Mouse (Mus musculus) intestine, postnatal 0 days (tissue): ENCODE measurements around the gene Coro2b. TPM values are rescaled to one million over a fixed set of nuclear protein-coding genes. Genes with fewer than 3 reads are reported as not detected.

Source experiments
- ATAC-seq: fragments of 200-750 bp; cut with Nextera tagmentation; 2 replicates; pipeline ENCODE4 v1.8.0; 2017; ENCODE audit warnings: mild to moderate bottlenecking, moderate TSS enrichment, moderate library complexity
- H3K27ac ChIP-seq: fragments of 300-500 bp; sonication (generic); 2 replicates; pipeline ENCODE4 v1.5.1; 2014; ENCODE audit warnings: mild to moderate bottlenecking, low read depth, low read length, moderate library complexity
- H3K27me3 ChIP-seq: fragments of 300-500 bp; sonication (generic); replicated peaks from 2 replicates; pipeline ENCODE4 v1.6.1; 2014; ENCODE audit warnings: low read length, mixed read lengths; ENCODE audit not compliant: control insufficient read depth, insufficient read depth
- H3K36me3 ChIP-seq: fragments of 300-500 bp; sonication (generic); 2 replicates; pipeline ENCODE4 v1.6.1; 2014; ENCODE audit warnings: mild to moderate bottlenecking, moderate library complexity; ENCODE audit not compliant: control insufficient read depth, insufficient read depth
- H3K4me1 ChIP-seq: fragments of 300-500 bp; sonication (generic); replicated peaks from 2 replicates; pipeline ENCODE4 v1.6.1; 2014; ENCODE audit warnings: antibody characterized with exemption, low read length, mixed read lengths; ENCODE audit not compliant: control insufficient read depth, insufficient read depth
- H3K4me2 ChIP-seq: fragments of 300-500 bp; sonication (generic); replicated peaks from 2 replicates; pipeline ENCODE4 v1.6.1; 2014; ENCODE audit warnings: low read depth, mild to moderate bottlenecking, moderate library complexity
- H3K4me3 ChIP-seq: fragments of 300-500 bp; sonication (generic); 2 replicates; pipeline ENCODE4 v1.5.1; 2014; ENCODE audit warnings: low read depth, low read length
- H3K9ac ChIP-seq: fragments of 300-500 bp; sonication (generic); 2 replicates; pipeline ENCODE4 v1.6.1; 2014; ENCODE audit warnings: mild to moderate bottlenecking, low read depth, low read length
- H3K9me3 ChIP-seq: fragments of 300-500 bp; sonication (generic); 2 replicates; pipeline ENCODE4 v1.6.1; 2016; ENCODE audit warnings: mixed run types; ENCODE audit not compliant: control insufficient read depth
- CTCF ChIP-seq: sonication (generic); IDR thresholded peaks from 2 replicates; pipeline ENCODE4 v1.5.1; 2016; ENCODE audit warnings: low read depth, mild to moderate bottlenecking, control low read depth, antibody characterized with exemption, moderate library complexity
- WGBS: fragments of 180-500 bp; shearing (Covaris S2); extraction: QIAGEN DNeasy Blood & Tissue Kit; methylation state at CpG from one replicate; pipeline ENCODE4 v1.1.7; 2014; 5-methylcytosine and 5-hydroxymethylcytosine counted together
- polyA plus RNA-seq: library from polyadenylated mRNA; unstranded; fragments of >200 nt; fragmentation: Nextera tagmentation; extraction: Ambion mirVana; gene quantifications from 2 replicates; pipeline ENCODE4 v1.2.1, GENCODE M21; 2015

Coro2b gene
- polyA plus RNA-seq, 1 experiment from 2014 or later: 2.9 TPM

DNA sequence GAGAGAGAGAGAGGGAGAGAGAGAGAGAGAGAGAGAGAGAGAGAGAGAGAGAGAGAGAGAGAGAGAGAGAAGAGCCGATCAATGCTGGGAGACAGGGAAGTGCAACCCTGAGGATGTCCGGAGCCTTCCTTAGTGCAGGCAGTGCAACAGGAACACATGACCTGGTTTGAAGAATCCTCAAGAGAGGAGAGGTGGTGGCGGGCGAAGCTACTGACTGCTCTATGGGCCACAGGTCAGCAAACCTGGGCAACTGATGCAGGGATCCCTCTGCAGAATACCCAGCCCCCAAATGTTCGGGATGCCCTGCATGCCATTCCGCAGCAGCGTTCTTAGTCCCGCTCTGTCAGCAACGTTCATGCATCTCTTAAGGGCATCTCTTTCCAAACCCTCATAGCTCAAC lies 15.9 kb downstream of the Coro2b start:
- ATAC-seq: no peak
- 63% methylated on average over 9 of the region's 9 CpGs for WGBS

DNA sequence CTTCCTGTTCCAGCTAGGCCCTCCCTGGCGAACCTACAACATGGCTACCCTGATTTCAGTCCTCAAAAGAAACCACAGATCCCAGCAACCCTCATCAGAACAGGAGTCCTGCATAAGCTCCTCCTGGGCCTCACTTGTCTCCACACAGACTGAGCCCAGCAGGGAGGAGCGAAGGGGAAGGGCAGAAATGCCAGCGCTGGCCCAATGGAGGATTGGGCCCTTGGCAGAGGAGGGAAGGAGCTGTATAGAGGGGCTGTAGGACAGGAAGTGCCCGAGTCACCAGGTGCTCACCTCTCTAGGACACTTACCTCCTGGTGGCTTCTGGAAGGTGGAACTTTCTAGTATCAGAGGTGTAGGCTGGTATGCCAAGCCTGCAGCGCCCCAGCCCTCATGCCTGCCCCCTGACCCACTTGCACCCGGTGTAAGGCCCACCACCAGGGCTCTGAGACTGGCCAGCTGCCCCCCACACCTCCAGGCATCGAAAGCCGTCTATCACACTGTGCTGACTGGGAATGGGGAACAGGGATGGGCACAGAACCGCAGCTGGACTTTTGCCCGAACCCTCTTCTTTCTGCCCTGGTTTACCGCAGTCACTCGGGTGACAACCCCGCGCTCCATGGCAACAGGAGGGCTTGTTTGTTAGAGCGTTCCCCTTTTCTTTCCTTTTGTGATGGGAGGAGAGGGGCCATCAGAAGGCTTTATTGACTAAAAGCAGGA lies 16.9 kb downstream of the Coro2b start:
- ATAC-seq: no peak
- Histone ChIP-seq H3K4me3 (no peak overlapping the region), H3K4me2 (no peak overlapping the region), H3K27me3 (no peaks in the 10 kb centered on the region), H3K36me3 (no peaks in the 10 kb centered on the region), H3K27ac (no peak overlapping the region), H3K9ac (no peak overlapping the region), H3K9me3 (no peaks in the 10 kb centered on the region), H3K4me1 (0 out of 2 replicates have a peak, but pooled peaks cover 3% of the 10 kb centered on the region)
- no peak for TF ChIP-seq CTCF
- 79% methylated on average over 15 of the region's 15 CpGs for WGBS

More for the DNA sequence above, 15.9 kb downstream of the Coro2b start:
- no peak for TF ChIP-seq CTCF
- Histone ChIP-seq H3K4me1 (0 out of 2 replicates have a peak, but pooled peaks cover 3% of the 10 kb centered on the region), H3K36me3 (no peaks in the 10 kb centered on the region), H3K4me2 (no peak overlapping the region), H3K4me3 (no peak overlapping the region), H3K27ac (no peak overlapping the region), H3K27me3 (no peaks in the 10 kb centered on the region), H3K9me3 (no peaks in the 10 kb centered on the region), H3K9ac (no peak overlapping the region)

DNA sequence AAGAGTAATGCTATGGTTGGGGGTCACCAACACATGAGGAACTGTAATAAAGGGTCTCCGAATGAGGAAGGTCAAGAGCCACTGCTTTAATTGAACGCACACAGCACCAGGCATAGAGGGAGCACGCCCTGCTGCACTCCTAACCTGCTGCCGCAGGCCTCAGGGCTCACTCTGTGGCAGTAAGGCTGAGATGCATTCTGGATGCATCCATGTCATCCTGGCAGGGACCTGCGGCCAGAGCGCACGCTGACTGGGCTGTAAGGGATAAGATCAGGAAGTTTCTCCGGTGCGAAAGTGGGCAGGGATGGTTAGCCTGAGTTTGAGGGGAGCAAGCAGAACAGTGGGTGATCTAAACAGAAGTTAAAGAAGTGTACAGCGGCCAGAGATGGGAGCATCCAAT lies 17.5 kb downstream of the Coro2b start:
- H3K4me2 ChIP-seq: no peak overlapping the region
- no peak overlapping the region for H3K4me3 ChIP-seq
- no peak for ATAC-seq
- H3K9ac ChIP-seq: no peak overlapping the region
- WGBS: 94% methylated on average over 10 of the region's 10 CpGs
- H3K36me3 ChIP-seq: no peaks in the 10 kb centered on the region
- no peaks in the 10 kb centered on the region for H3K9me3 ChIP-seq
- H3K4me1 ChIP-seq: 0 out of 2 replicates have a peak, but pooled peaks cover 3% of the 10 kb centered on the region
- H3K27me3 ChIP-seq: no peaks in the 10 kb centered on the region
- no peak overlapping the region for H3K27ac ChIP-seq
- no peak for TF ChIP-seq CTCF

DNA sequence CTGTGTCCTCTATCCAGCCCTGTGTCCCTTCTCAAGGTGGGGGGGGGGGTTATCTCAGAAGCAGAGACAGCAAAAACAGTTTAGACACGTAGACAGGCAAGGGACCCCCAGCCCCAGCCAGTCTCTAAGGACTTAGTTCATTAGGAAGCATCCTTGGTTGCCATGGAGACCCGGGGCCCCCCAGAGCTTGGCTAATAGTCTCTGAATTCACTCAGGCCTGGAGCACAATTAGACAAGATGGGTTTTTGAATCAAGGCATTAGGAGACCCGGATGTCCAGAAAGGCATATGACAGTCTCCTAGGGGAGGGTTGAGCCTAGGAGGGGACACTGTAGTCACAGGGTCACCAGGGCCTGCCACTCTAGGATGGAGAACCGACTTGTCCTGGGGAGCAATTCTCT lies 18.3 kb downstream of the Coro2b start:
- Histone ChIP-seq H3K36me3 (no peaks in the 10 kb centered on the region), H3K9me3 (no peaks in the 10 kb centered on the region), H3K27me3 (no peaks in the 10 kb centered on the region), H3K4me2 (no peak overlapping the region), H3K9ac (no peak overlapping the region), H3K4me3 (no peak overlapping the region), H3K4me1 (0 out of 2 replicates have a peak, but pooled peaks cover 3% of the 10 kb centered on the region), H3K27ac (no peak overlapping the region)
- no peak for ATAC-seq
- WGBS: 81% methylated on average over 4 of the region's 4 CpGs
- no peak for TF ChIP-seq CTCF

DNA sequence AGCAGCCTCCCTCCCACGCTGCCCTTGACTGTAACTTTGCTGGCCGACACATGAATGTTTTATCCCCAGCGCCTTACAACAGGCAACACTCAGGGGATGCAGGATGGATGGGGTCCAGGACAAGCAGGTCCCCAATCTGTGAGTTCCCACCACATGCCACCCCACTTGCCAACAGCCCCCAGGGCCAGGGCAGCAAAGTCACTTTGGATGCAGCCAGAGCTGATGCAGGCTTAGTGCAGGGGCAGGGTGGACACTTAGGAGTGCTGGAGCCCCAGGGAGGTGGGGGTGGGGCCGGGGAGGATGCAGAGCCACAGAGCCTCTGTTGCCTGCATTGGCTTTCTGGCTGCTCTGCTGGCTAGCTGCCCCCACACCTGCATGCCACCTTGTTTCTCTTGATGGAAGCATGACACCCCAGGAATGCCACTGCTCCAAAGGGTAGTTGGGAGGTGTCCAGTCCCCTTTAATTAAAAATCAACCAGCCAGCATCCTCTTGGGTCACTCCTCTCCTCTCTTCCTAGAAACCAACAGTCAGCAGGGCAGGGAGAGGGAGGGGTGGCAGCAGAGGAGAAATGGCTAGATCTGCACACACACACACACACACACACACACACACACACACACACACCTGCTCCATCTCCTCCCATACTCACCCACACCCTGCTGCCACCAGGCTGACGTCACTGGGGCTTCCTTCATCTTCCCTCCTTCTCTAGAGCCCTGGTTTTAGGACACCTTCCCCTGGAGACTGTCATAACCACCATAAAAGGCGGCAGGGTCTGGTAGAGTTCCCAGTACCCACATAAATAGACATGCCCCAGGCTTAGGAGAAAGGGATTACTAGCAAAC lies 19.5 kb downstream of the Coro2b start:
- H3K4me3 ChIP-seq: no peak overlapping the region
- H3K9ac ChIP-seq: no peak overlapping the region
- no peaks in the 10 kb centered on the region for H3K27me3 ChIP-seq
- ATAC-seq: no peak
- no peaks in the 10 kb centered on the region for H3K9me3 ChIP-seq
- no peak overlapping the region for H3K27ac ChIP-seq
- no peak overlapping the region for H3K4me2 ChIP-seq
- no peaks in the 10 kb centered on the region for H3K36me3 ChIP-seq
- H3K4me1 ChIP-seq: no peaks in the 10 kb centered on the region
- no peak for TF ChIP-seq CTCF
- WGBS: 77% methylated on average over 6 of the region's 6 CpGs

DNA sequence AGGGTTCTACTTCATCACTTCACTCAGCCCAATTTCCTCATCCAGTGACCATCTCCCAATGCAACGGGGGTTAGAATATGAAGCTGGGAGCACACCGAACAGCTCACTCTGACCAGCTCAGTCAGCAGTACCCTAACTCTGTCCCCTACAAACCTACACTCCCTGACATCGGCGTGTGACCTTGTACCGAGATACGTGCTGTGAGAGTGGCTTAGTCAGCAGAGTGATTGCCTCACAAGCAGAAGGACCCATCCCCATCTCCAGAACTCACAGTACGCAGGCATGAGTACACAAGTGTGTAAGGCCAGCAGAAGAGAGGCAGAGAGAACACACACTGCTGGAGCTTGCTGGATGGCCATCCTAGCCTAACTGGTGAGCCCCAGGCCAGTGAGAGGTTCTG lies 21.7 kb downstream of the Coro2b start:
- ATAC-seq: no peak
- 82% methylated on average over 7 of the region's 7 CpGs for WGBS
- H3K9ac ChIP-seq: no peak overlapping the region

More for the DNA sequence above, 21.7 kb downstream of the Coro2b start:
- H3K4me2 ChIP-seq: no peak overlapping the region
- no peaks in the 10 kb centered on the region for H3K9me3 ChIP-seq
- H3K36me3 ChIP-seq: no peaks in the 10 kb centered on the region
- no peaks in the 10 kb centered on the region for H3K4me1 ChIP-seq
- no peak overlapping the region for H3K27ac ChIP-seq
- H3K27me3 ChIP-seq: 0 out of 2 replicates have a peak, but pooled peaks cover 3% of the 10 kb centered on the region
- H3K4me3 ChIP-seq: no peak overlapping the region
- TF ChIP-seq CTCF: no peak
